Mouse (Mus musculus) left cerebral cortex, adult 2 months (tissue): Measurements from ENCODE around the gene Olfr1193. TPM values are rescaled to one million over a fixed set of nuclear protein-coding genes. Genes with fewer than 3 reads are reported as not detected.
"Not testable (repeated sequence)": the region's sequence is repeated elsewhere in the genome, so short reads cannot be mapped to it uniquely, and the experiment has no call there.

Source experiments
- DNase-seq, 2 experiments: peaks; one replicate each; pipeline ENCODE4 v3.0.0; 2021 to 2022; ENCODE audit warnings: low spot score in 2 of 2, mixed read lengths in 1 of 2; ENCODE audit errors: extremely low spot score in 1 of 2
- H3K27ac ChIP-seq: fragments of 200-600 bp; 2 replicates; pipeline ENCODE4 v1.8.1; 2022
- H3K4me3 ChIP-seq: fragments of 200-600 bp; 2 replicates; pipeline ENCODE4 v1.8.1; 2022
- CTCF ChIP-seq: fragments of 200-600 bp; IDR thresholded peaks from 2 replicates; pipeline ENCODE4 v1.8.1; 2022; ENCODE audit warnings: antibody characterized with exemption, mild to moderate bottlenecking, moderate library complexity
- intact Hi-C: fragments of 180-260 bp; cut with DNase I; formaldehyde crosslinking; loops from one replicate; pipeline ENCODE4 v1.15.1; 2025
- long read RNA-seq, 2 experiments: library from polyadenylated mRNA; stranded (forward); transcript quantifications; one replicate each; pipeline ENCODE4 v2.0.0; 2021; ENCODE audit warnings: borderline mapping rate in 2 of 2
- total RNA-seq, 2 experiments: library from RNA; stranded (reverse); gene quantifications; 2 replicates each; pipeline ENCODE4 v1.2.3; 2021

Gene Olfr1193
- total RNA-seq: not detected
- long read RNA-seq, experiment 1: 0 reads
- long read RNA-seq, experiment 2: 0 reads

GRCm38 (mm10) chr2:88675328-88675727, at the start of gene Olfr1193:
Olfr1193 (plus strand) TSS chr2:88675628.
- H3K4me3 ChIP-seq, H3K27ac ChIP-seq, DNase-seq, intact Hi-C loops: not testable (repeated sequence)

DNA sequence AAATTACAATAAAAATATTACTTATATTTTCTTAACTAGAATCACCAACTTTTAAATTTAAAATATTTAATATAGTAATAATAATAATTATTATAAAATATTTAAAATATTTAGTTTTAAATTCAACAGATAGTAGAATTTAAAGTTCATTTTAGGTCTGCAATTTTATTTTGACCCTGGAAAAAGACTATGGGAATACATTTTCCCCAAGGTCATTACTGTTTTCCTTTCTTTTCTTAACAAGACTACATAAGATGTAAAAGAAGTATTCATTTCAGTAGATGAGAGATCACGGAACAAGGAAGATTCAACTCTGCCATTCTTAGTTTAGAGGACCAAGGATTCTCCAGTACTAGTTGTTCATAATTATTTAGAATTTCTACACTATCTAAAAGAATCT, 35.2 kb upstream of the Olfr1193 start, which contains the start of gene Olfr1191-ps1:
Olfr1191-ps1 (plus strand) TSS at position 301 of the 400 bp plus-strand sequence.
- intact Hi-C loops, H3K4me3 ChIP-seq, H3K27ac ChIP-seq, DNase-seq: not testable (repeated sequence)

- no peak for TF ChIP-seq CTCF
- no peak for DNase-seq
- no peak within 1 kb of the TSS for H3K27ac ChIP-seq
- H3K4me3 ChIP-seq: no peak within 1 kb of the TSS
- intact Hi-C loops: no loop called here
Observed at GRCm38 (mm10) chr2:88648209-88648608, 27.2 kb upstream of the Olfr1193 start, which contains the start of gene Olfr1192-ps1. Olfr1192-ps1 (plus strand) TSS chr2:88648509.

DNA sequence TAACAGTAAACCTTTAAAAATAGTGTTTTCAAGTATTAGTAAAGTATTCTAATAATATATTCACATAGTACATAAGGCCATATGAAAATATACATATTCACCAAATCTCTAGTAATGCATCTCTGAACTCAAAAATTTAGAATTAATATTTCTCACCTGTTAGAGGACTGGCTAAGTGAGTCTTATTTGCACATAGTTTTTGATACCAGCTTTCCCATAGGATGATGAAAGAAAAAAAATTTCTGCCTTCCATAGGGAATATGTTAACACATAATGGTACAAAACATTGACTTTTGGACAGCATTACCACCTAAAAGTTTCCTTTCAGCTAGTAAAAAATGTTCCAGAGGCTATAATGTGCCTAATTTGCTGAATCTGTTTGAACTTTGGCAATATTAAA, 13.7 kb downstream of the Olfr1193 start, which contains the start of gene Olfr1195:
Olfr1195 (minus strand) TSS at position 101 of the 400 bp plus-strand sequence.
- H3K27ac ChIP-seq: no peak within 1 kb of the TSS
- H3K4me3 ChIP-seq: no peak within 1 kb of the TSS
- TF ChIP-seq CTCF: no peak
- DNase-seq: no peak
- intact Hi-C loops: no loop called here

- no peak within 1 kb of the TSS for H3K27ac ChIP-seq
- TF ChIP-seq CTCF: no peak
- H3K4me3 ChIP-seq: no peak within 1 kb of the TSS
- no peak for DNase-seq
- intact Hi-C loops: no loop called here
Observed at GRCm38 (mm10) chr2:88704497-88704896, 29.1 kb downstream of the Olfr1193 start, which contains the start of gene Olfr1196. Olfr1196 (minus strand) TSS chr2:88704597.

Other genes starting within 250 kb of the Olfr1193 start
- not detected for gene Olfr1181, start 249.5 kb upstream of the Olfr1193 start, total RNA-seq
- not detected for gene Gm13757, start 226.5 kb upstream of the Olfr1193 start, total RNA-seq
- not detected for gene Olfr1183, start 220.8 kb upstream of the Olfr1193 start, total RNA-seq
- gene Olfr1184, start 192.0 kb upstream of the Olfr1193 start, total RNA-seq: not detected
- not detected for gene Olfr1185-ps1, start 182.3 kb upstream of the Olfr1193 start, total RNA-seq
- gene Olfr1186, start 157.1 kb upstream of the Olfr1193 start, total RNA-seq: not detected
- gene Olfr1188, start 118.7 kb upstream of the Olfr1193 start, total RNA-seq: not detected
- not detected for gene Olfr1189, start 89.2 kb upstream of the Olfr1193 start, total RNA-seq
- gene Olfr1191-ps1, start 35.1 kb upstream of the Olfr1193 start, total RNA-seq: under 1 TPM in 1 of 2 experiments, not detected in 1; 0.05 TPM
- not detected for gene Olfr1192-ps1, start 27.1 kb upstream of the Olfr1193 start, total RNA-seq
- not detected for gene Olfr1195, start 13.6 kb downstream of the Olfr1193 start, total RNA-seq
- not detected for gene Olfr1196, start 29.0 kb downstream of the Olfr1193 start, total RNA-seq
- gene Olfr1197, start 56.7 kb downstream of the Olfr1193 start, total RNA-seq: not detected
- not detected for gene Olfr1198, start 75.7 kb downstream of the Olfr1193 start, total RNA-seq
- not detected for gene Olfr1199, start 84.8 kb downstream of the Olfr1193 start, total RNA-seq
- gene Olfr1200, start 94.9 kb downstream of the Olfr1193 start, total RNA-seq: not detected
- gene Olfr1201, start 117.4 kb downstream of the Olfr1193 start, total RNA-seq: not detected
- gene Olfr1202, start 138.9 kb downstream of the Olfr1193 start, total RNA-seq: not detected
- not detected for gene Olfr1205, start 154.1 kb downstream of the Olfr1193 start, total RNA-seq
- gene Olfr1204, start 173.7 kb downstream of the Olfr1193 start, total RNA-seq: not detected
- not detected for gene Olfr1206, start 187.6 kb downstream of the Olfr1193 start, total RNA-seq
- not detected for gene Olfr1208, start 226.7 kb downstream of the Olfr1193 start, total RNA-seq
- gene Olfr1209, start 239.5 kb downstream of the Olfr1193 start, total RNA-seq: not detected